Mouse (Mus musculus) A20 (cell line): Measurements from ENCODE around the gene Usp20.

Experiments used
- DNase-seq: peaks from one replicate; pipeline ENCODE4 v3.0.0-alpha.2; 2011; ENCODE audit warnings: low read depth, low spot score

Gene Usp20

GRCm38 (mm10) chr2:31069506-31069905 is 87.4 kb downstream of the Usp20 start:
- peak; percentile 66 for DNase-seq
